ENCODE assay signal across 8 mouse cellular contexts in the genomic region with DNA sequence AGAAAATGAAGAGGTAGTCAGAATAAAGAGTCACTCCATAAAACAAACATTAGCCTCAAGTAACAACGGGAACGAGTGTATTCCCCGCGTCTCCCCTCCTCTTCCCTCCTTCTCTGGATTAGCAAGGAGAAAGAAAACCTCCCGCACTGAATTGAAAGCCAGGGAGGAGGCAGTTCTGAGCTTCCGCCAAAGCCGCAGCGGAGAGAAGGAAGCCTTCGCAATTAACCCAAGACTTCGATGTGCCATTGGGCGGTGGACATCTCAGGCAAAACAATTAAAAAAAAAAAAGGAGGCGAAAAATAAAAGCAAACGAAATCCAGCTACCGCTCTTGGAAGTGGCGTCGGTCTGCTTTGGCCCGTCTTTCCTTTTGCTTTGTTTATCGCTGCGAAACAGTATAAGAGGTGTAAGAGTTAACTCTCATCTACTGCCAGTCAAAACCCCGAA. TPM values are rescaled to one million over a fixed set of nuclear protein-coding genes. Genes with fewer than 3 reads are reported as not detected.
DNase-seq lines count a peak whose midpoint lies in the region; ATAC-seq and TF ChIP-seq lines count a peak whose summit lies in the region.

No protein-coding gene starts in this region.

- no peak for ATAC-seq in embryonic facial prominence, embryonic 15.5 days (ENCODE audit: insufficient number of reproducible peaks, low FRiP score, low TSS enrichment, low read depth)
- ATAC-seq in inflammation-experienced regulatory T-cells, adult 6 months: peak; percentile 23
- ATAC-seq in lung, embryonic 15.5 days (ENCODE audit: borderline replicate concordance, extremely low read depth, low FRiP score, low TSS enrichment): no peak

- TF ChIP-seq POLR2A in small intestine, adult 2 months (IDR thresholded peaks at IDR 0.05; ENCODE audit: low read depth, low read length): no peak

- H3K9me3 ChIP-seq in embryonic facial prominence, embryonic 15.5 days (replicated peaks): no peaks in the 10 kb centered on the region
- no peaks in the 10 kb centered on the region for H3K9me3 ChIP-seq in lung, embryonic 15.5 days

- H3K4me1 ChIP-seq in embryonic facial prominence, embryonic 15.5 days: peaks cover 25% of the 10 kb centered on the region
- H3K4me1 ChIP-seq in lung, embryonic 15.5 days: peaks cover 23% of the 10 kb centered on the region
- peaks cover 12% of the 10 kb centered on the region for H3K4me1 ChIP-seq in small intestine, adult 2 months (ENCODE audit: control insufficient read depth, insufficient read depth, insufficient read length, low read length)

- no peak overlapping the region for H3K4me2 ChIP-seq in embryonic facial prominence, embryonic 15.5 days (replicated peaks)
- peak overlapping the region; percentile 20 for H3K4me2 ChIP-seq in lung, embryonic 15.5 days

- H3K36me3 ChIP-seq in embryonic facial prominence, embryonic 15.5 days: no peaks in the 10 kb centered on the region
- no peaks in the 10 kb centered on the region for H3K36me3 ChIP-seq in lung, embryonic 15.5 days
- no peaks in the 10 kb centered on the region for H3K36me3 ChIP-seq in small intestine, adult 2 months (ENCODE audit: control insufficient read depth, insufficient read depth, low read length)

- no peak for TF ChIP-seq CTCF in small intestine, adult 2 months (IDR thresholded peaks at IDR 0.05; ENCODE audit: extremely low read depth, insufficient read length, insufficient replicate concordance, low read depth, low read length)

- no peak overlapping the region for H3K27ac ChIP-seq in embryonic facial prominence, embryonic 15.5 days (replicated peaks)
- H3K27ac ChIP-seq in lung, embryonic 15.5 days: peak overlapping the region; percentile 55
- H3K27ac ChIP-seq in small intestine, adult 2 months (ENCODE audit: insufficient read depth, low read depth, low read length): no peak overlapping the region

- H3K9ac ChIP-seq in embryonic facial prominence, embryonic 15.5 days: no peak overlapping the region
- H3K9ac ChIP-seq in lung, embryonic 15.5 days: peak overlapping the region; percentile 38; the same call in 1 of the 2 replicates

- WGBS in embryonic facial prominence, embryonic 15.5 days: under 1% methylated on average over 20 of the region's 20 CpGs
- WGBS in lung, embryonic 15.5 days: 1% methylated on average over 20 of the region's 20 CpGs
- WGBS in small intestine, adult 2 months: 4% methylated on average over 20 of the region's 20 CpGs

- H3K4me3 ChIP-seq in embryonic facial prominence, embryonic 15.5 days (replicated peaks): peak overlapping the region; percentile 44
- peak overlapping the region; percentile 38 for H3K4me3 ChIP-seq in lung, embryonic 15.5 days
- H3K4me3 ChIP-seq in small intestine, adult 2 months (ENCODE audit: low read depth, low read length): peak overlapping the region; percentile 16; the same call in 1 of the 2 replicates

- H3K27me3 ChIP-seq in embryonic facial prominence, embryonic 15.5 days: peaks cover 95% of the 10 kb centered on the region
- peaks cover 99% of the 10 kb centered on the region for H3K27me3 ChIP-seq in lung, embryonic 15.5 days
- H3K27me3 ChIP-seq in small intestine, adult 2 months (ENCODE audit: control insufficient read depth, insufficient read depth, low read length): peaks cover 81% of the 10 kb centered on the region

- DNase-seq in cerebellum, postnatal 10 days: peak; percentile 33 to 56
- no peak for DNase-seq in cerebellum, adult 11 months
- no peak for DNase-seq in cerebellum, postnatal 4 days (ENCODE audit: low spot score in 2 of 2)
- no peak for DNase-seq in gastrocnemius, postnatal 4 days (ENCODE audit: low spot score in 2 of 2)

RNA-seq across cellular contexts. Expression of a gene that starts 2.1 kb away (rescaled TPM):
- polyA plus RNA-seq in embryonic facial prominence, embryonic 15.5 days (2015; fragmentation: Nextera tagmentation; extraction: Ambion mirVana): 0.71 and 1.00 TPM in 2 replicates
- not detected for polyA plus RNA-seq in inflammation-experienced regulatory T-cells, adult 6 months (2017; shearing (Covaris generic))
- polyA plus RNA-seq in lung, embryonic 15.5 days (2015; fragmentation: Nextera tagmentation; extraction: Ambion mirVana): 1.8 TPM in 2 replicates
- polyA plus RNA-seq in small intestine, adult 2 months (2012; rRNA removed): 0.71 and 1.8 TPM in 2 replicates
- total RNA-seq in gastrocnemius, postnatal 4 days (2021): 1 to 10 TPM; 2.4 to 3.6 TPM

RNA-seq across cellular contexts. Expression of a gene that starts 30.2 kb away (rescaled TPM):
- polyA plus RNA-seq in embryonic facial prominence, embryonic 15.5 days (2015; fragmentation: Nextera tagmentation; extraction: Ambion mirVana): 59.3 and 69.2 TPM in 2 replicates
- 10 to 100 TPM in 2 of 3 experiments, 1 to 10 TPM in 1; 9.1 to 42.2 (median 33.9) TPM for polyA plus RNA-seq in inflammation-experienced regulatory T-cells, adult 6 months (2017; shearing (Covaris generic))
- polyA plus RNA-seq in lung, embryonic 15.5 days (2015; fragmentation: Nextera tagmentation; extraction: Ambion mirVana): 21.6 and 22.9 TPM in 2 replicates
- polyA plus RNA-seq in small intestine, adult 2 months (2012; rRNA removed): 8.4 and 10.7 TPM in 2 replicates
- under 1 TPM in 1 of 2 experiments, not detected in 1; 0.70 TPM for total RNA-seq in gastrocnemius, postnatal 4 days (2021)

RNA-seq across cellular contexts. Expression of a gene that starts 58.4 kb away (rescaled TPM):
- polyA plus RNA-seq in embryonic facial prominence, embryonic 15.5 days (2015; fragmentation: Nextera tagmentation; extraction: Ambion mirVana): 10.3 and 13.3 TPM in 2 replicates
- 10 to 100 TPM in 1 of 3 experiments, 1 to 10 TPM in 1, under 1 TPM in 1; 0.70 to 13.9 (median 1.4) TPM for polyA plus RNA-seq in inflammation-experienced regulatory T-cells, adult 6 months (2017; shearing (Covaris generic))
- 15.2 and 16.6 TPM in 2 replicates for polyA plus RNA-seq in lung, embryonic 15.5 days (2015; fragmentation: Nextera tagmentation; extraction: Ambion mirVana)
- polyA plus RNA-seq in small intestine, adult 2 months (2012; rRNA removed): 0.29 and 0.98 TPM in 2 replicates
- 1 to 10 TPM; 5.2 TPM for total RNA-seq in gastrocnemius, postnatal 4 days (2021)

Comparison
In these comparisons a context has a peak if more than half of its experiments do, and no peak if none do; other contexts are left out.
1. DNase-seq: peak in cerebellum, postnatal 10 days (2 of 2); none in cerebellum, adult 11 months (single experiment), cerebellum, postnatal 4 days (0 of 2) and gastrocnemius, postnatal 4 days (0 of 2).
2. Peak in every context shown above with its lines, with median percentiles within 50 percentile points of each other: H3K4me3 ChIP-seq.